Mouse (Mus musculus) liver, embryonic 14.5 days (tissue): Measurements from ENCODE around the gene Alkbh4. TPM values are rescaled to one million over a fixed set of nuclear protein-coding genes. Genes with fewer than 3 reads are reported as not detected.
A peak's percentile ranks its signal among the peaks of the same experiment; 100 is the strongest.

ENCODE experiments used
- ATAC-seq: fragments of 200-750 bp; cut with Nextera tagmentation; 2 replicates; pipeline ENCODE4 v1.8.0; 2017; ENCODE audit warnings: moderate number of reproducible peaks, mild to moderate bottlenecking, moderate library complexity; ENCODE audit not compliant: insufficient read depth
- DNase-seq, 3 experiments: peaks; one replicate each; pipeline ENCODE4 v3.0.0-alpha.2; 2012 to 2013; ENCODE audit warnings: low read depth in 3 of 3, low spot score in 3 of 3
- H3K27ac ChIP-seq: fragments of 300-500 bp; sonication (generic); 2 replicates; pipeline ENCODE4 v1.5.1; 2014; ENCODE audit warnings: moderate library complexity, mild to moderate bottlenecking, control low read depth, inconsistent platforms
- H3K27me3 ChIP-seq: fragments of 300-500 bp; sonication (generic); 2 replicates; pipeline ENCODE4 v1.6.1; 2014; ENCODE audit warnings: mild to moderate bottlenecking, low read length, moderate library complexity; ENCODE audit not compliant: control insufficient read depth, insufficient read depth
- H3K36me3 ChIP-seq: fragments of 300-500 bp; sonication (generic); replicated peaks from 2 replicates; pipeline ENCODE4 v1.6.1; 2014; ENCODE audit warnings: low read depth; ENCODE audit not compliant: control insufficient read depth, insufficient read depth
- H3K4me1 ChIP-seq, 2 experiments: fragments of 200-500 bp in 1 of 2; fragments of 300-500 bp in 1 of 2; sonication (generic) in 1 of 2; replicated peaks; 2 replicates each; pipeline ENCODE4 v1.6.1; 2012 to 2014; ENCODE audit warnings: antibody characterized with exemption in 1 of 2, inconsistent platforms in 1 of 2, low read length in 1 of 2; ENCODE audit not compliant: control insufficient read depth in 2 of 2, insufficient read depth in 2 of 2
- H3K4me2 ChIP-seq: fragments of 300-500 bp; sonication (generic); 2 replicates; pipeline ENCODE4 v1.6.1; 2014; ENCODE audit warnings: low read depth, mild to moderate bottlenecking, control low read depth, moderate library complexity
- H3K4me3 ChIP-seq, 2 experiments: fragments of 200-500 bp in 1 of 2; fragments of 300-500 bp in 1 of 2; sonication (generic) in 1 of 2; 2 replicates each; pipeline ENCODE4 v1.5.1; 2012 to 2014; ENCODE audit warnings: low read depth in 2 of 2, low read length in 2 of 2, mild to moderate bottlenecking in 2 of 2, control low read depth in 1 of 2, inconsistent platforms in 1 of 2, moderate library complexity in 1 of 2; ENCODE audit not compliant: insufficient read depth in 1 of 2
- H3K9ac ChIP-seq: fragments of 300-500 bp; sonication (generic); replicated peaks from 2 replicates; pipeline ENCODE4 v1.6.1; 2014; ENCODE audit warnings: mild to moderate bottlenecking, control low read depth, moderate library complexity
- H3K9me3 ChIP-seq: fragments of 300-500 bp; sonication (generic); 2 replicates; pipeline ENCODE4 v1.6.1; 2016; ENCODE audit warnings: low read length, mixed read lengths; ENCODE audit not compliant: control insufficient read depth
- CTCF ChIP-seq: IDR thresholded peaks from 2 replicates; pipeline ENCODE4 v1.5.1; 2016; ENCODE audit warnings: antibody characterized with exemption, low read depth, control low read depth
- EP300 ChIP-seq: IDR thresholded peaks from 2 replicates; pipeline ENCODE4 v1.6.1; 2016; ENCODE audit warnings: antibody characterized with exemption, low read depth
- WGBS: fragments of 180-500 bp; shearing (Covaris S2); extraction: QIAGEN DNeasy Blood & Tissue Kit; methylation state at CpG from one replicate; pipeline ENCODE4 v1.1.7; 2014; ENCODE audit not compliant: insufficient replicate concordance; 5-methylcytosine and 5-hydroxymethylcytosine counted together
- polyA plus RNA-seq, 2 experiments: library from polyadenylated mRNA; depleted of rRNA in 1 of 2; stranded (reverse) in 1 of 2; unstranded in 1 of 2; fragments of >200 nt; fragmentation: Nextera tagmentation in 1 of 2; extraction: Ambion mirVana in 1 of 2; gene quantifications; 2 replicates each; pipeline versions ENCODE4 v1.2.1 to v1.2.3; 2012 to 2014

Gene Alkbh4
- polyA plus RNA-seq, 2 experiments = 7.0 to 8.2 TPM

DNA sequence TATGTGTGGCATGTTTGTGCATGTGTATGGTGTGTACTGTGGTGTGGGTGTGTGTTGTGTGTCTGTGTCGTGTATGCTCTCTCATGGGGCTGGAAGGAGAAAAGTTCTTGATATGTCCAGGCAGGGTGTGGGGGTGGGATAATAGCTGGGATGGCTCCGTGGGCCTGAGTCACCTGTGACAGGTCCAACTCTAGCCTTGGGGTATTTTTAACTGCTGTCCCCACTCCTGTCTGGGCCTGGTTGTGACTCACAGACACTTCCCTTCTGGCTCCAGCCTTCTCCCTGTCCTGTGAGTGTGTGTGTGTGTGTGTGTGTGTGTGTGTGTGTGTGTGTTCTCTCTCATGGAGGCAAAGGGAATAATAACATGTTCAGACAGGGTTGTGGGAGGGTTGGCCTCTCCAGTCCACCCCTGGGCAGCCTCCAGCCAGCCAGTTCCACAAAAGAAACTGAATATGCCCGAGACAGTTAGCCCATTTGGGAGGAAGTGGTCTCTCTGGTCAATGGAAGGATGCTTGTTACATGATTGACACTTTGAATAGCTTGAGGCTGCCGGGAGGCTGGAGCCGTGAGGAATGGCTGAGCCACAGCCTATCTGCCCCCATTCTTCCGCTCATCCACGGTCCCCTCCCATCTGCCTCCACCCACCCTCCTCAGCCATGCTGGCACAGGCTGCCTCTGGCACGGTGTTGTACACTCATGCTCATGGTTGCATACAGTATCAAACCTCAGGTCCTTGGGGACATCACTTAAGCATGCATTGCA, 41.5 kb upstream of the Alkbh4 start:
- ATAC-seq (no peak), DNase-seq (no peak)
- 19% methylated on average over 8 of the region's 8 CpGs for WGBS
- TF ChIP-seq CTCF = no peak
- TF ChIP-seq EP300 = no peak
- Histone ChIP-seq H3K9ac (no peak overlapping the region), H3K4me2 (no peak overlapping the region), H3K36me3 (no peaks in the 10 kb centered on the region), H3K9me3 (no peaks in the 10 kb centered on the region), H3K4me3 (no peak overlapping the region), H3K27ac (no peak overlapping the region), H3K4me1 (no peaks in the 10 kb centered on the region), H3K27me3 (no peaks in the 10 kb centered on the region; the same call in 1 of the 2 replicates)

DNA sequence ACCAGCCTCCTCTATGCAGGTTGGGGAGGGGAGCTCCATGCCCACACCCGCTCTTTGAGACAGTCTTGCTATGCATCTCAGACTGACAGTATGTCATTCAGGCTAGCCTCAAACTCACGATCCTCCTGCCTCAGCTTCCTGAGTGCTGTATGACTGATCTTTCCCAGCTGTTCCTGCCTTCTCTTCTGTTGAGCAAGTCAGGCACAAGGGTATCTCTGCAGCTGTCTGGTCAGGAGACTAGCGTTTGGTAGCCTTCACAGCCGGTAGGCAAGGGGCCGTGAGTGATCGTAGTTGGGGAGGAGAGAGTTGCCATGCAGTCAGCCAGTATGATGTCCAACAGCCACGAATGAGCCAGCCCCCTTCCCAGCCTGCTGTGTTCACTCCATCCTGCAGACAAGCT, 40.9 kb upstream of the Alkbh4 start:
- Histone ChIP-seq H3K9me3 (no peaks in the 10 kb centered on the region), H3K4me2 (no peak overlapping the region), H3K27ac (no peak overlapping the region), H3K4me1 (no peaks in the 10 kb centered on the region), H3K9ac (no peak overlapping the region), H3K27me3 (no peaks in the 10 kb centered on the region; the same call in 1 of the 2 replicates), H3K36me3 (no peaks in the 10 kb centered on the region), H3K4me3 (no peak overlapping the region)
- ATAC-seq (no peak), DNase-seq (no peak)
- no peak for TF ChIP-seq CTCF
- WGBS = 45% methylated on average over 7 of the region's 7 CpGs

GRCm38 (mm10) chr5:136098536-136098935, 37.4 kb upstream of the Alkbh4 start:
- WGBS = 64% methylated on average over 10 of the region's 10 CpGs
- Histone ChIP-seq H3K4me2 (no peak overlapping the region), H3K4me3 (no peak overlapping the region), H3K4me1 (peaks cover 3 to 4% of the 10 kb centered on the region in 2 experiments; a peak in 2 of 4 replicates), H3K27ac (no peak overlapping the region), H3K36me3 (no peaks in the 10 kb centered on the region), H3K27me3 (no peaks in the 10 kb centered on the region), H3K9ac (no peak overlapping the region), H3K9me3 (no peaks in the 10 kb centered on the region)
- no peak for ATAC-seq
- no peak for DNase-seq
- no peak for TF ChIP-seq CTCF
- TF ChIP-seq EP300 = no peak

- Histone ChIP-seq H3K27me3 (no peaks in the 10 kb centered on the region), H3K4me3 (peak overlapping the region; percentile 35 to 36), H3K9me3 (no peaks in the 10 kb centered on the region), H3K36me3 (no peaks in the 10 kb centered on the region), H3K4me2 (peak overlapping the region; percentile 68), H3K9ac (peak overlapping the region; percentile 46), H3K4me1 (peaks cover 3 to 4% of the 10 kb centered on the region in 2 experiments; a peak in 2 of 4 replicates), H3K27ac (no peak overlapping the region)
- DNase-seq (peak; percentile 31 to 45 (median 43)), ATAC-seq (peak; percentile 71)
- WGBS = 5% methylated on average over 41 of the region's 41 CpGs
- peak; percentile 93 for TF ChIP-seq CTCF
- no peak for TF ChIP-seq EP300
Observed at GRCm38 (mm10) chr5:136102099-136102820, 33.7 kb upstream of the Alkbh4 start.

DNA sequence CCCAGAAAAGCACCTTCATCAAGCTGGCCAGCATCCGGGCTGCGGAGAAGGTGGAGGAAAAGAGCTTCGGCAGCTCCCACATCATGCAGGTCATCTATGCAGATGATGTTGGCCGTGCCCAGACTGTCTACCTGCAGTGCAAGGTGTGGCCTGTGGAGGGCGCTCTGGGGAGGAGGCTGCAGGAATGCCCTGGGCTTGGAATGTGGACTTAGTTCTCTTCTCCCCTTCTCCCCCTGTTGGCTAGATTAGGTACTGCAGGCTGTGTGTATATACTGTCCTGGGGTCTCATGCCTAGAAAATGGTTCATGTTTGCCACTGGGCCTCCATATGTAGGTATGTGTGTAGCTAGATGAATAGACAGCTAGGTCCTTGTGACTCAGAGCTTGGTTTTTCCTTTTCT, 31.4 kb upstream of the Alkbh4 start:
- TF ChIP-seq CTCF = peak; percentile 85
- TF ChIP-seq EP300 = no peak
- Histone ChIP-seq H3K27me3 (no peaks in the 10 kb centered on the region), H3K4me1 (peaks cover 3 to 7% of the 10 kb centered on the region in 2 experiments; a peak in 2 of 4 replicates), H3K9ac (no peak overlapping the region), H3K9me3 (no peaks in the 10 kb centered on the region), H3K4me3 (no peak overlapping the region), H3K27ac (no peak overlapping the region), H3K4me2 (no peak overlapping the region), H3K36me3 (no peaks in the 10 kb centered on the region)
- DNase-seq (peak in 1 of 3 experiments; percentile 33), ATAC-seq (no peak)
- WGBS = 78% methylated on average over 5 of the region's 5 CpGs
